1 mouse cellular context compared by ENCODE assay signal in the genomic region with DNA sequence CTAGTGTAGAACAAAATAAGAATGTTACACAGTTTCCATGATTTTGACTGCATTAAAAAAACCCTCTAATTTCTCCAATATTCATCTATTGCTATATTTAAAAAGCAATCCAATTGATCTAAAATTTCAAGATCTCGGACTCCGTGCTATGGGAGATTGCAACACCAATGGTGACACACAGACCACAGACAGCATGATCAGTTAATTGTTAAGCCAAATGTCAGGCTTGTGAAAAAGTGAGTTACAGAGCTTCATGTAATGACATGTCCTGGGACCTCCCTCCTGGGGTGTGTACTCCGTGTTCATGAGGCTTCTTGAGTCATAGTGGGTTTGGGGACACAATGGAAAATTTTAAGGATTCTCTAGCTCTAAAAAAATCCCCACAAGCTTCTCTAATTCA.
TF ChIP-seq lines count a peak whose summit lies in the region.

No protein-coding gene starts in this region.

TF ChIP-seq in myocyte, 11 proteins besides CTCF, POLR2A, EP300 and RAD21:
- TF ChIP-seq TCF12 (IDR thresholded peaks at IDR 0.05; ENCODE audit: insufficient read depth, poor library complexity, severe bottlenecking), result no peak
- peak; percentile 64 for TF ChIP-seq CEBPB (IDR thresholded peaks at IDR 0.05; ENCODE audit: insufficient read depth, poor library complexity, severe bottlenecking)
- TF ChIP-seq MYOG (IDR thresholded peaks at IDR 0.05; ENCODE audit: control insufficient read depth in 1 of 3, insufficient read depth in 1 of 3, insufficient read length in 2 of 3, low read depth in 2 of 3), result no peak
